Mouse (Mus musculus) Muller cell, postnatal 12 days (primary cell): ENCODE measurements around the gene Grk1.

Experiments used
- DNase-seq: peaks from one replicate; pipeline ENCODE4 v3.0.0-alpha.2; 2015; ENCODE audit errors: inconsistent ontology term

Grk1 gene

GRCm38 (mm10) chr8:13404666-13405131, at the start of gene Grk1:
Grk1 (plus strand) TSS chr8:13405081.
- DNase-seq, result no peak

- DNase-seq, result no peak
Measured at GRCm38 (mm10) chr8:13356221-13356620, 48.7 kb upstream of the Grk1 start.

- no peak for DNase-seq
Measured at GRCm38 (mm10) chr8:13356681-13357080, 48.2 kb upstream of the Grk1 start.

GRCm38 (mm10) chr8:13360213-13360612, 44.7 kb upstream of the Grk1 start:
- DNase-seq, result no peak

DNA sequence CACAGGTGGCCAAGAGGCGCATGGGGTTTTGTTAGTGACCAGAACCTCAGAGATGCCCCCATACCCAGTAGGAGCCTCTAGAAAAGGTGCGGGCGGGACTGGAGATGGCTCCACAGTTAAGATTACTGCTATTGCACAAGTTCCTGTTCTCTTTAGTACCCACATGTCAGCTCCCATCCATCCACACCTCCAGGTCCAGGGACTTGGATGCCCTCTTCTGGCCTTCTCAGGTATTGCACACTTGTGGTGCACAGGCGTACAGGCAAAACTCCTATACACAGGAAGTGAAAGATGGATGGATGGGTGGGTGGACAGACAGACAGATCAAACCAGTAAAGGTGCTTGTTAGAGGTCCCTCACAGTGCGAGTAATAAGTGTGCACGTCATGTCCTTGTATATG, 43.0 kb upstream of the Grk1 start:
- DNase-seq, result no peak

DNA sequence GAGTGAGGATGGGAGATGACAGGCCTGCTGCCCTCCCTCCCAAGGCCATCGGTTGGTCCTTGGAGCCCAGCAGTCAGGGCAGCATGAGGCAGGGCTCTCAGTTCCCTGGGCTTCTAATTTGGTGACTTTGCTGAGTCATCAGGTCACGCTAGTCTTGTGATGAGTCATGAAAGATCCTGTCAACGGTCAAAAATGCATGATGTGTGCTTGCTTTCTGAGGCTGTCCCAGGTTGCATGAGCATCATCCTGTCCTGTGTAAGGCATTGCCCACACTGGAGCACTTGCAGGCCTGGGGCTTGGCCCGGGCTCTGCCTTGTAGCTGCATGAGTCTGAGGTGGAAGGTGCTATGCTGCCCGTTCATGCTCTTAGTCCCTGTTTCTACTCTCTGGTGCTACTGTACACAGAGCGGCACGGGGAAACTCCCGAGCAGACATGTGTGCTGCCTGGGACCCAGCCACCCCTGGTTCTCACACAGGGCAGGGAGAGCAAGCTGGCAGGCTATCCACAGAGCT, 31.7 kb upstream of the Grk1 start:
- peak; percentile 34 for DNase-seq

GRCm38 (mm10) chr8:13381630-13382029, 23.3 kb upstream of the Grk1 start:
- DNase-seq, result no peak

- DNase-seq, result peak; percentile 31
Measured at GRCm38 (mm10) chr8:13382536-13382935, 22.3 kb upstream of the Grk1 start.

DNA sequence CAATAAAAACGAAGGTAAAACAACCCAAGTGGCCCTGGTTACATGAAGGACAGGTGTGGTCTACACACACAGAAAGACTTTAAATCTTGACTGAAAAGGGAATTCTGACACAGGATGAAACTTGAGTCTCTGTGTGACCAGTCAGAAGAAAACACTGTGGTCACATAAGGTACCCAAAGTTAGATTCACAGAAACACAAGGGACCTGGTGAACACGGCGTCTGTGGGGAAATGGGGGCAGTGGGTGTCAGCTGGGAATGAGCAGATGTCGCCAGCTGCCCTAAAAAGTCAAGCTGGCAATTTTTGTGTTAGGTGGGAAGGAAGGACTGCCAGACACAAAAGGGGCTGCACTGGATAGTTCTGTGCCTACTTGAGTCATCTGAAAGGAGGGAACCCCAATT, 21.9 kb upstream of the Grk1 start:
- DNase-seq, result no peak

DNA sequence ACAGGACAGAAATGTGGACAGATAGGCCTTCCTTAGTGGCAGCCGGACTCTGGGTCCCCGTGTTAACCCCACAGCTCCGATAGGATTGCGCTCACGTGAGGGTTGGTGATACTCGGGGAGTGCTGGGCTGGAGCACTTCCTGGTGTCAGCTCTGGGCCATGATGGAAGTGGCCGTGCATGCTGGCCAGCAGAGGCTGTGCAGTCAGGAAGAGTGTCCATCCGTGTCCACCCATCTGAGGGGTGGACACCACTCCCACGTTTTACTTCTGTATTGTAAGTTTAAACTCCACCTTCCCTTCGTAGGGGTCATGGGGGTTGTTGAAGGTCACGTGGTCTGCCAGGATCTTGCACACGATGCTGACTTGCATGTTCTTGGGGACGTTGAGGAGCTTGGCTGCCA, 18.5 kb upstream of the Grk1 start:
- DNase-seq, result no peak

DNA sequence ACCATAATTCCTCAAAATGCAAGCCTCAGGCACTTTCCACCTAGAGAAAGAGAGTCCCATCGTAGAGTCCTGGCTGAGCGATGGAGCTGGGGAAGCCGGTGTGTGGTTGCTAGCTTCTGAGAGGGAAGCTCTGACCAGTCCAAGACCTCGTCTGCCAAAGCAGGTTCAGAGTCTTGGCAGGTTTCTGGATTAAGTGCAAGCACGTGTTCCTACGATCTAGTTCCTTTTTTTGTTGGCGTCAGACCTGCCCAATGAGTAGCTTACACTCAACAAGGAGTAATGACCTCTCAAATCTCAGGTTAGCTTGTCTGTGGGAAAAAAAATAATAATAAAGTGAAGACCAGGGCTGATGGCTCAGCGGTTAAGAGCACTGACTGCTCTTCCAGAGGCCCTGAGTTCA, 17.2 kb upstream of the Grk1 start:
- no peak for DNase-seq

DNA sequence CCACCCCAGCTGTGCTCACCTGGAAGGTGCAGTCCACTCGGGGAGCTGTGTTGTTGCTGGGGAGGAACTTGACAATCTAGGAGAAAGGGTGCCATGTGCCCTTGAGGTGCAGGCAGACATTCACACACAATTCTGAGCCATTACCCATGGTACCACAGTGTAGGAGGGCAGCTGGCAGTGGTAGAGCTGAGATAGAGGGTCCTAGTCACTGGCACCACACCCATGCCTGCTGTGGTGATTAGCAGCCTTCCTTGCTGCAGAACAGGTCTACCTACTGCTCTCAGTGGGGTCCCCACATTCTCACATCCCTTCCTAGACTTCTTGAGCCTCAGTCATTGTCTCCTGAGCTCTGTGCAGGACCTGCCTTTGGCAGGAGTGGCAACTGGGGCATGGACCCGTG, 16.1 kb upstream of the Grk1 start:
- no peak for DNase-seq

- DNase-seq, result no peak
Measured at GRCm38 (mm10) chr8:13393869-13394268, 11.0 kb upstream of the Grk1 start.

DNA sequence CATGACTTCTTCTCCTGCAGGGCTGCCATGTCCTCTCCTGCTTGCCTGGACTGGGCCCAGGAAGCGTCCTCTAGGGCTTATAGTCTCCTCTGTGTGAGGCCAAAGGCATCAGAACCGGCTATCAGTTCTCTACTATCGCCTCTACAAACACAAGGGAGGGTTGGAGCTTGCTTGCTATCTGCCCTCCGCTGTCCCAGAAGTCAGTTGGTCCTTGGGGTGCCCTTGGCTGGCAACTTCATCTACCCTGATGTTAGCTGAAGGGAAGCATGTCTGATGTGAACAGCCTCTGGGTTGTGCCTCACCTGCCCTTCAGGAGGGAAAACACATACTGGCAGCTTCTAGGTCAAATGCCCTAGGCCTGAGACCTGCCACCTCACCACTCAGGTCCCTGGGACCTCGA, 8.2 kb upstream of the Grk1 start, which contains the start of gene Atp4b:
Gene Atp4b, minus strand, starts transcription at position 101 of the 400 bp plus-strand sequence.
- DNase-seq, result no peak

DNA sequence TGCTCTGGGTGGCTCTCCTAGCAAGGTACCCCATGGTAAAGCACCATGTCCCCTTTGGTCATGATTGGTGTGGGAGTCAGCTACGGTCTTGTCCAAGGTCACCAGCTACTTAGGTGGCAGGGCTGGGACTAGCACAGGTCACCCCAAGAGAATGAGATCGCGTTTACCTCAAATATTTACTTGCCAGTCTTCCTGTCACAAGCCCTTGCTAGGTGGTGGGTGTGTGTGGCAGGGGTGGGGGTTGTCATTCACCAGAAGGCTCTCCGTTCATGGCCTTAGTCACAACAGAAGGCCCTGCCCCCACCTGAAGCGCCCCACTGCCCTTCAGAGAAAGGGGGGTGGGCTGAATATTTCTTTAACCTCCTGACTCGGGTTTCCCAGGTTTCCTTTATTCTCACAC, 1.4 kb upstream of the Grk1 start:
- DNase-seq, result no peak

DNA sequence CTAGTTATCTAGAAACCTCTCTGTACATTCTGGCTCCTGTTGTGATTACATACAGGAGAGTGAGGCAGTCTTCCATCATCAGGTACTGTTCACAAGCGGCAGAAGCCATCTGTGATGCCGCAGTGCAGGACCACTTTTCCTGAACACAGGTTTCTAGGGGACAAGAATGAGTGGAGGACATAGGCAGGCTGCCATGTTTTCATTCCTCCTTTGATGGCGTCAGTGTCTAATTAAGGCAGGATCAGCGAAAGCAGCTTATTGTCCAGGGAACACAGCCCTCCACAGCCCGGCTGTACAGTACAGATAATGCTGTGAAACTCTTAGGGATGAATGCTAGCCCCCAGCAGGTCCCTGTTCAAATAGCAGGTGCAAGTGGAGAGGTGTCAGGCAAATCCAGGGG, 1.1 kb downstream of the Grk1 start:
- DNase-seq, result no peak

DNA sequence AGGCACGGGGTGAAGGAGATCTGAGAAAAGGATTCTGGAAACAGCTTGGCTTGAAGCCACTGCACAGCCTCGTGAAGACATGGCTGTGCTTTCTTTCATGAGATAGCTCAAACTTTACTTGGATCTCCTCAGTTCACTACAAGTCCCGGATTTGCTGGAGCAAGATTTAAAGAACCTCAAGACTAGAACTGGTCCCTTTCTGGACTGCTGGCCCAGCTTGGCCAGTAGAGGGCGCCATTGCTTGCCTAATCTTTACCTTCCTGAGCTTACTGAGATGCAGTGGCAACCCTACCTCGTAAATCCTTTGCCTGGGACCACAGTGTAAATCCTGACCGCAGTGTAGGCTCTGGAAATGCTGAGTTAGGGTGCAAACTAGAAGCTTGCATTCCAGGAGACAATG, 6.7 kb downstream of the Grk1 start:
- DNase-seq, result peak; percentile 52

DNA sequence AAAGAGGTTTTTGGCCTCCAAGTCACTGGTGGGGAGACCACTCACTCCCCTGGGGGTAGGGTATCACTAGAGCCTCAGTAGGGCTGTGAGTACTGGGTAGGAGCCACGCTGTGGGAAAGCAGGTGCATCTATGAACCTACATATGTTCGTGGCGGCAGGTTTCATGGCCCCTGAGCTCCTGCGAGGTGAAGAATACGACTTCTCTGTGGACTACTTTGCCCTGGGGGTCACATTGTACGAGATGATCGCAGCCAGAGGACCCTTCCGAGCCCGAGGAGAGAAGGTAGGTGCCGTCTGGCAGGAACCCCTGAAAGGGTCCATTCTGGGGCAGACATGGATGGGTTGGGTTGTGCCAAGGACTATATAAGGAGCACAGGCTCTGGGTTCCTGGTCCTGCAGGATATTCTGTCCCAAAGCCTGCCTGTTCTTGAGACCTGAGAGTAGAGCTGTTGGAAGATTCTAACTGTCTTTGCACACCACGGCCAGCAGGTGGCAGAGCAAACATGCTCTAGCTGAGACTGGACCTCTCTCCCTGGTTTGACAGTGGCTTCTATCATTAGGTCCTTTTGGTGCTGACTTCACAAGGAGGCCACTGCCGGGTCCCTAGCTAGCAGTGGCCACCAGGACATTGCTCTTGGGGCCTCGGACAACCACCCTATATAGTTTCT, 8.1 kb downstream of the Grk1 start:
- DNase-seq, result peak; percentile 56

DNA sequence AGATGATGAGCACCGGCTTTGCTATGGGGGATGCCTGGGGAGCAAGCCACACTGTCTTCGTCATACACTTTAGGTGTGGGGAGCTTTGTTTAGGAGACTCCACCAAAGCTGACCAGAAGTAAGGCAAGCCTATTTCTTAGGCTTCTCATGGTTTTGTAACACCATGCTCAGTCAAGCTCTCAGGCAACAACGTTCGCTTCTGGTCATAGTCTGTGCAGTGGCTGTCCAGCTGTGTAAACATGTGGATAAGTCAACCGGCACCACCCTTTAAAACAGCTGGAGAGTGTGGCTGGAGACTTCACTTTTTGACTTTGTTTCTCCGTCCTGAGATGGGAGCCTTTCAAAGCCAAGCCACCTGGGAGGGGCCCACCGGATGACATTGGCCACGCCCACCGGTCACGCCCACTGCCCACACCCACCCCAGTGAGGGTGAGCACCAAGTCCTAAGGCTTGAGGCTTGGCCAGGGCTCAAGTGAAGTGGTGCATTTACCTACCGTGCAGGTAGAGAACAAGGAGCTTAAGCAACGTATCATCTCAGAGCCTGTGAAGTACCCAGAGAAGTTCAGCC, 9.0 kb downstream of the Grk1 start:
- DNase-seq, result no peak

- no peak for DNase-seq
Measured at GRCm38 (mm10) chr8:13415879-13416278, 11.0 kb downstream of the Grk1 start.

GRCm38 (mm10) chr8:13419111-13419639, 14.3 kb downstream of the Grk1 start:
- no peak for DNase-seq

- no peak for DNase-seq
Measured at GRCm38 (mm10) chr8:13420970-13421369, 16.1 kb downstream of the Grk1 start.

GRCm38 (mm10) chr8:13427351-13427750, 22.5 kb downstream of the Grk1 start:
- no peak for DNase-seq
